Comparison of ENCODE assay signal across 9 mouse cellular contexts in genomic region chr11:79919685-79920504, GRCm38 (mm10). TPM values are rescaled to one million over a fixed set of nuclear protein-coding genes. Genes with fewer than 3 reads are reported as not detected.
A peak's percentile ranks its signal among the peaks of the same experiment; 100 is the strongest.
DNase-seq lines count a peak whose midpoint lies in the region; ATAC-seq and TF ChIP-seq lines count a peak whose summit lies in the region.
"Had no signal": no experiment of that assay in that cellular context is flagged by ENCODE, and none has a peak within 500 bp of the region (broad histone marks: within the 10 kb centered on the region; RNA-seq: fewer than 3 reads in every experiment).

No protein-coding gene starts in this region.

- in situ Hi-C loops in CH12.LX (cut with MboI; ENCODE audit: low pct_ligation_motif_present, low pct_unique_long_range_greater_than_20kb, low sequenced_read_pairs): loop anchor here (5.0 kb wide), 2 partner anchors 218 to 328 kb away; partner anchors contain the start of gene Rab11fip4

- dilution Hi-C loops in CH12.LX (cut with MboI; ENCODE audit: extremely low pct_ligation_motif_present, extremely low pct_unique_long_range_greater_than_20kb, low sequenced_read_pairs): no loop called here

- peak overlapping the region; percentile 11; the same call in 1 of the 2 replicates for H3K4me2 ChIP-seq in CH12.LX (ENCODE audit: insufficient read depth, low read depth, poor library complexity, severe bottlenecking)
- 0 out of 2 replicates have a peak overlapping the region, but pooled peaks have one; percentile 5 for H3K4me2 ChIP-seq in heart, embryonic 16.5 days (ENCODE audit: low read depth, low read length)
- no peak overlapping the region for H3K4me2 ChIP-seq in liver, postnatal 0 days (ENCODE audit: low read depth, low read length)
- H3K4me2 ChIP-seq: midbrain, embryonic 12.5 days had no signal

- ATAC-seq in erythroblast, adult 5-6 weeks (replicated peaks; ENCODE audit: low FRiP score, poor library complexity, severe bottlenecking): peak; percentile 82
- 0 out of 2 replicates have a peak, but pooled peaks have one; percentile 32 for ATAC-seq in heart, embryonic 16.5 days (replicated peaks; ENCODE audit: extremely low read depth, insufficient read depth, low FRiP score)
- ATAC-seq in liver, postnatal 0 days: peak; percentile 76

- TF ChIP-seq CTCF in CH12.LX (conservative IDR thresholded peaks at IDR 0.05 in 1 of 2, IDR thresholded peaks at IDR 0.05 in 1 of 2; ENCODE audit: low read depth in 2 of 2, low read length in 2 of 2): peak; percentile 97 to 99
- TF ChIP-seq CTCF in liver, postnatal 0 days (IDR thresholded peaks at IDR 0.05; ENCODE audit: low read depth): peak; percentile 97

- no peaks in the 10 kb centered on the region for H3K36me3 ChIP-seq in CH12.LX (replicated peaks in 1 of 2; ENCODE audit: control insufficient read depth in 1 of 2, insufficient read depth in 1 of 2, low read length in 1 of 2)
- no peaks in the 10 kb centered on the region for H3K36me3 ChIP-seq in heart, embryonic 16.5 days (ENCODE audit: control insufficient read depth, insufficient read depth)
- H3K36me3 ChIP-seq in liver, postnatal 0 days (replicated peaks; ENCODE audit: insufficient read depth, low read length): no peaks in the 10 kb centered on the region
- H3K36me3 ChIP-seq: midbrain, embryonic 12.5 days had no signal

- 0 out of 2 replicates have a peak, but pooled peaks have one; percentile 19 for TF ChIP-seq EP300 in CH12.LX (IDR thresholded peaks at IDR 0.05; ENCODE audit: low read length)
- TF ChIP-seq EP300 in liver, postnatal 0 days (IDR thresholded peaks at IDR 0.05; ENCODE audit: low read depth): no peak

- no peaks in the 10 kb centered on the region for H3K27me3 ChIP-seq in CH12.LX (replicated peaks)
- no peaks in the 10 kb centered on the region for H3K27me3 ChIP-seq in heart, embryonic 16.5 days (ENCODE audit: control insufficient read depth, insufficient read depth, low read length)
- no peaks in the 10 kb centered on the region for H3K27me3 ChIP-seq in liver, postnatal 0 days (ENCODE audit: insufficient read depth, low read length)
- H3K27me3 ChIP-seq: midbrain, embryonic 12.5 days had no signal

- H3K79me2 ChIP-seq in CH12.LX (replicated peaks; ENCODE audit: control insufficient read depth, extremely low read depth, insufficient read depth, poor library complexity, severe bottlenecking): no peaks in the 10 kb centered on the region

- no peak overlapping the region for H3K4me3 ChIP-seq in CH12.LX (replicated peaks in 1 of 3; ENCODE audit: low read depth in 2 of 3, low read length in 2 of 3, poor library complexity in 1 of 3)
- H3K4me3 ChIP-seq in heart, embryonic 16.5 days (ENCODE audit: low read length): no peak overlapping the region
- H3K4me3 ChIP-seq in liver, postnatal 0 days (ENCODE audit: low read depth, low read length): no peak overlapping the region
- H3K4me3 ChIP-seq: midbrain, embryonic 12.5 days had no signal

- no peak; the same call in none of the 2 replicates for TF ChIP-seq RAD21 in CH12.LX (IDR thresholded peaks at IDR 0.05; ENCODE audit: low read depth, low read length)

- no peak overlapping the region for H3K27ac ChIP-seq in CH12.LX (ENCODE audit: insufficient read depth, low read depth)
- no peak overlapping the region for H3K27ac ChIP-seq in heart, embryonic 16.5 days (ENCODE audit: low read length)
- H3K27ac ChIP-seq in liver, postnatal 0 days (ENCODE audit: low read depth): no peak overlapping the region
- H3K27ac ChIP-seq: midbrain, embryonic 12.5 days had no signal

- WGBS in heart, embryonic 16.5 days: 15% methylated on average over 13 of the region's 13 CpGs
- 22% methylated on average over 13 of the region's 13 CpGs for WGBS in liver, postnatal 0 days (ENCODE audit: insufficient replicate concordance)

- DNase-seq in CH12.LX (ENCODE audit: extremely low read depth): peak; percentile 94
- DNase-seq in brain, adult 2 months (ENCODE audit: low read depth, low spot score): peak; percentile 92
- DNase-seq in kidney, postnatal 4 days: peak; percentile 88 to 91
- DNase-seq in liver, postnatal 0 days: peak; percentile 84
- DNase-seq in ovary, postnatal 10 days (ENCODE audit: low spot score): peak; percentile 54
- DNase-seq in thymus, postnatal 0 days (ENCODE audit: low spot score): peak; percentile 79

- TF ChIP-seq POLR2A in CH12.LX (IDR thresholded peaks at IDR 0.05; ENCODE audit: low read depth, low read length): no peak

- H3K9ac ChIP-seq in CH12.LX (ENCODE audit: insufficient read depth, low read depth): no peak overlapping the region
- H3K9ac ChIP-seq in heart, embryonic 16.5 days (ENCODE audit: low read length): no peak overlapping the region
- no peak overlapping the region for H3K9ac ChIP-seq in liver, postnatal 0 days (replicated peaks)
- H3K9ac ChIP-seq: midbrain, embryonic 12.5 days had no signal

- no peaks in the 10 kb centered on the region for H3K9me3 ChIP-seq in CH12.LX (replicated peaks; ENCODE audit: low read length)
- H3K9me3 ChIP-seq in heart, embryonic 16.5 days (replicated peaks; ENCODE audit: control insufficient read depth, low read length): no peaks in the 10 kb centered on the region
- no peaks in the 10 kb centered on the region for H3K9me3 ChIP-seq in liver, postnatal 0 days (ENCODE audit: low read length)
- H3K9me3 ChIP-seq: midbrain, embryonic 12.5 days had no signal

- peaks cover 4 to 22% of the 10 kb centered on the region in 2 experiments for H3K4me1 ChIP-seq in CH12.LX (ENCODE audit: control insufficient read depth in 1 of 2, insufficient read depth in 2 of 2)
- peaks cover 2% of the 10 kb centered on the region; the same call in 1 of the 2 replicates for H3K4me1 ChIP-seq in heart, embryonic 16.5 days (ENCODE audit: control insufficient read depth, insufficient read depth, low read length)
- H3K4me1 ChIP-seq in liver, postnatal 0 days (ENCODE audit: insufficient read depth): no peaks in the 10 kb centered on the region

TF ChIP-seq in CH12.LX, 34 proteins besides CTCF, POLR2A, EP300 and RAD21 (continues in another document):
- peak; percentile 77; the same call in 1 of the 2 replicates for TF ChIP-seq NELFE (IDR thresholded peaks at IDR 0.05; ENCODE audit: low read depth, low read length)
- TF ChIP-seq RCOR1 (conservative IDR thresholded peaks at IDR 0.05; ENCODE audit: low read depth, low read length): 0 out of 2 replicates have a peak, but pooled peaks have one; percentile 31
- TF ChIP-seq ZMIZ1 (IDR thresholded peaks at IDR 0.05; ENCODE audit: low read depth, low read length): no peak
- TF ChIP-seq CHD2 (IDR thresholded peaks at IDR 0.05; ENCODE audit: low read length): 0 out of 2 replicates have a peak, but pooled peaks have one; percentile 19
- TF ChIP-seq UBTF (IDR thresholded peaks at IDR 0.05; ENCODE audit: low read depth, low read length): no peak
- TF ChIP-seq ETS1 (conservative IDR thresholded peaks at IDR 0.05; ENCODE audit: low read depth, low read length): no peak
- peak; percentile 83 for TF ChIP-seq SIN3A (IDR thresholded peaks at IDR 0.05; ENCODE audit: low read length)
- no peak for TF ChIP-seq ZKSCAN1 (IDR thresholded peaks at IDR 0.05; ENCODE audit: borderline replicate concordance, low read depth, low read length)
- TF ChIP-seq TBP (conservative IDR thresholded peaks at IDR 0.05; ENCODE audit: low read depth, low read length): no peak
- 0 out of 2 replicates have a peak, but pooled peaks have one; percentile 16 for TF ChIP-seq NRF1 (IDR thresholded peaks at IDR 0.05; ENCODE audit: low read depth, low read length)
- peak; percentile 99 for TF ChIP-seq ZC3H11A (IDR thresholded peaks at IDR 0.05; ENCODE audit: low read depth, low read length)
- no peak for TF ChIP-seq JUN (IDR thresholded peaks at IDR 0.05; ENCODE audit: insufficient read depth, low read depth, low read length)
- TF ChIP-seq MYC (IDR thresholded peaks at IDR 0.05; ENCODE audit: low read depth, low read length): peak; percentile 79; the same call in 1 of the 2 replicates
- TF ChIP-seq POLR2AphosphoS2 (IDR thresholded peaks at IDR 0.05; ENCODE audit: low read depth, low read length): no peak
- TF ChIP-seq TCF12 (IDR thresholded peaks at IDR 0.05; ENCODE audit: low read depth, low read length): peak; percentile 51; the same call in 1 of the 2 replicates
- no peak for TF ChIP-seq KAT2A (IDR thresholded peaks at IDR 0.05; ENCODE audit: insufficient replicate concordance, low read length)
- peak; percentile 81 for TF ChIP-seq IRF4 (IDR thresholded peaks at IDR 0.05; ENCODE audit: low read depth, low read length)
- TF ChIP-seq MAX (IDR thresholded peaks at IDR 0.05; ENCODE audit: low read length): peak; percentile 64
- TF ChIP-seq HCFC1 (IDR thresholded peaks at IDR 0.05; ENCODE audit: low read depth, low read length): 0 out of 2 replicates have a peak, but pooled peaks have one; percentile 17
- TF ChIP-seq ZNF384 (IDR thresholded peaks at IDR 0.05; ENCODE audit: low read depth, low read length): no peak
- peak; percentile 79 for TF ChIP-seq MEF2A (IDR thresholded peaks at IDR 0.05; ENCODE audit: borderline replicate concordance, low read depth, low read length)
- TF ChIP-seq USF1 (IDR thresholded peaks at IDR 0.05; ENCODE audit: low read depth, low read length): no peak; the same call in 1 of the 2 replicates
- no peak for TF ChIP-seq GABPA (IDR thresholded peaks at IDR 0.05; ENCODE audit: insufficient replicate concordance, low read depth, low read length)
- 0 out of 2 replicates have a peak, but pooled peaks have one; percentile 32 for TF ChIP-seq ELF1 (IDR thresholded peaks at IDR 0.05; ENCODE audit: low read depth, low read length)
- TF ChIP-seq USF2 (conservative IDR thresholded peaks at IDR 0.05; ENCODE audit: low read depth, low read length): no peak
- peak; percentile 99 for TF ChIP-seq SMC3 (IDR thresholded peaks at IDR 0.05; ENCODE audit: low read depth, low read length)
- TF ChIP-seq MXI1 (IDR thresholded peaks at IDR 0.05; ENCODE audit: low read depth, low read length): peak; percentile 72
- peak; percentile 54 for TF ChIP-seq JUND (conservative IDR thresholded peaks at IDR 0.05; ENCODE audit: low read depth, low read length)
- no peak for TF ChIP-seq E2F4 (IDR thresholded peaks at IDR 0.05; ENCODE audit: insufficient replicate concordance, low read depth, low read length)

RNA-seq across cellular contexts. Expression of gene Utp6, which starts 42.3 kb away (rescaled TPM):
- total RNA-seq in CH12.LX (2012; rRNA removed) (78.8 and 103 TPM in 2 replicates), CH12.LX (2014; rRNA removed) (117 and 122 TPM in 2 replicates)
- 148 and 186 TPM in 2 replicates for polyA plus RNA-seq in CH12.LX (2012; ENCODE audit: insufficient read length, low read depth)
- total RNA-seq in erythroblast, adult 5-6 weeks (2015; ENCODE audit: low replicate concordance): 2.3 and 15.0 TPM in 2 replicates
- 13.4 and 17.3 TPM in 2 replicates for total RNA-seq in erythroblast, adult 5-6 weeks (2017; ENCODE audit: low replicate concordance)
- 30.1 and 34.1 TPM in 2 replicates for polyA plus RNA-seq in heart, embryonic 16.5 days (2015; fragmentation: Nextera tagmentation; extraction: Ambion mirVana)
- 15.1 and 15.9 TPM in 2 replicates for polyA plus RNA-seq in liver, postnatal 0 days (2015; fragmentation: Nextera tagmentation; extraction: Ambion mirVana)
- polyA plus RNA-seq in thymus, postnatal 0 days (2015; fragmentation: Nextera tagmentation; extraction: Ambion mirVana): 58.3 and 60.7 TPM in 2 replicates

Comparison
In these comparisons a context has a peak if more than half of its experiments do, and no peak if none do; other contexts are left out.
1. ATAC-seq: peak in every context shown above with its lines; median percentile 82 in erythroblast, adult 5-6 weeks; 76 in liver, postnatal 0 days; 32 in heart, embryonic 16.5 days.